Mouse (Mus musculus) forebrain, embryonic 13.5 days (tissue): ENCODE results near the gene Klhl29. TPM values are rescaled to one million over a fixed set of nuclear protein-coding genes. Genes with fewer than 3 reads are reported as not detected.

Experiments
- ATAC-seq: fragments of 200-750 bp; cut with Nextera tagmentation; 2 replicates; pipeline ENCODE4 v1.8.0; 2017
- H3K27ac ChIP-seq: fragments of 300-500 bp; sonication (generic); 2 replicates; pipeline ENCODE4 v1.5.1; 2015; ENCODE audit warnings: inconsistent platforms, mild to moderate bottlenecking, moderate library complexity
- H3K27me3 ChIP-seq: fragments of 300-500 bp; sonication (generic); 2 replicates; pipeline ENCODE4 v1.6.1; 2015; ENCODE audit warnings: mild to moderate bottlenecking, inconsistent platforms
- H3K36me3 ChIP-seq: fragments of 300-500 bp; sonication (generic); 2 replicates; pipeline ENCODE4 v1.6.1; 2015; ENCODE audit warnings: mild to moderate bottlenecking, inconsistent platforms; ENCODE audit not compliant: poor library complexity, severe bottlenecking
- H3K4me1 ChIP-seq: fragments of 300-500 bp; sonication (generic); 2 replicates; pipeline ENCODE4 v1.6.1; 2015; ENCODE audit warnings: inconsistent platforms
- H3K4me2 ChIP-seq: fragments of 300-500 bp; sonication (generic); 2 replicates; pipeline ENCODE4 v1.6.1; 2015; ENCODE audit warnings: inconsistent platforms, mild to moderate bottlenecking, moderate library complexity
- H3K4me3 ChIP-seq: fragments of 300-500 bp; sonication (generic); 2 replicates; pipeline ENCODE4 v1.5.1; 2015; ENCODE audit warnings: mild to moderate bottlenecking, inconsistent platforms
- H3K9ac ChIP-seq: fragments of 300-500 bp; sonication (generic); 2 replicates; pipeline ENCODE4 v1.6.1; 2015; ENCODE audit warnings: mild to moderate bottlenecking, inconsistent platforms
- H3K9me3 ChIP-seq: fragments of 300-500 bp; sonication (generic); replicated peaks from 2 replicates; pipeline ENCODE4 v1.6.1; 2016; ENCODE audit warnings: inconsistent platforms
- WGBS: fragments of 180-500 bp; shearing (Covaris S2); methylation state at CpG from one replicate; pipeline ENCODE4 v1.1.7; 2015; 5-methylcytosine and 5-hydroxymethylcytosine counted together
- polyA plus RNA-seq: library from polyadenylated mRNA; unstranded; fragments of >200 nt; fragmentation: Nextera tagmentation; extraction: Ambion mirVana; gene quantifications from 2 replicates; pipeline ENCODE4 v1.2.1, GENCODE M21; 2015

The Klhl29 gene
- polyA plus RNA-seq, 1 experiment from 2014 or later = 3.5 TPM

DNA sequence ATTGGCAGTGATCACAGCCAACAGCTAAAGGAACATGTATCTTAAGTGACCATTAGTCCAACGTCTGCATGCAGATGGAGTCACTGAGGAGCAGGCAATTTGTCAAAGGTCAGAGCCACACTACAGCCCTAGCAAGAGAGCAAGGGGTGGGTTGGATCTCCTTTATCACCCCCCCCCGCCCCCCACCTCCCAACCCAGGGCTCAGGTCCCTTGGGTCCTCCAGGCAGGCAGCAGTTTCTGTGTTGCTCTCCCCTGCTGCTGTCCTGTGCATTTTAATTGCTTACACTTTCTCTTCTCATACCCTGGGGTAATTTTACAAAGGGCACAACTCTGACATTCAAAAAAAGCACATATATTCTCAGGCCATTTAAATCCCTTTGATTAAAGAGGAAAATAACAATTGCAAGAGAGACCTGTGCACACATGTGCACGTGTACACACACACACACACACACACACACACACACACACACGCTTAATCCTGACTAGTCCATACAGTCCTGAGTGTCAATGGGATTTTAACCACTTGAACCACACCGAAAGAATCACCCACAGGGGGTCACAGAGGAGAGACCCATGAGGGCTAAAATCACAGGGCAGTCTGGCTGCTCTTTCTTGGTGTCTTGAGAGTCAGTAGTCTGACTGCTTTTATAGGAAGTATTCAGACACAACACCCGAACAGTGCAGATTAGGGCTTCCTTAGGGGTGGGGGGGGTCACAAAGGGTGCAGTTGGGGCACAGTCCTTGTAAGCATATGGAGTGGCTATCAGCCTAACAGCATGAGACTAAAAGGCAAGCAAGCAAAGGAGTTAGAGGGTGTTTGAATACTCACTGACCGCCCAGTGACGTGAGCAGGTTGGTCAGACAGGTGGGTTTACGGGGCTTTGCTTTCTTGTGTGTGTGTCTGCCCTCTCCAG lies 108.0 kb downstream of the Klhl29 start:
- Histone ChIP-seq H3K4me3 (no peak overlapping the region), H3K4me1 (peaks cover 40% of the 10 kb centered on the region), H3K27me3 (no peaks in the 10 kb centered on the region), H3K27ac (peak overlapping the region; percentile 68), H3K9ac (peak overlapping the region; percentile 50; the same call in 1 of the 2 replicates), H3K4me2 (peak overlapping the region; percentile 40), H3K36me3 (peaks cover 3% of the 10 kb centered on the region; the same call in 1 of the 2 replicates), H3K9me3 (0 out of 2 replicates have a peak, but pooled peaks cover 5% of the 10 kb centered on the region)
- WGBS = 30% methylated on average over 9 of the region's 9 CpGs
- peak; percentile 14 for ATAC-seq

DNA sequence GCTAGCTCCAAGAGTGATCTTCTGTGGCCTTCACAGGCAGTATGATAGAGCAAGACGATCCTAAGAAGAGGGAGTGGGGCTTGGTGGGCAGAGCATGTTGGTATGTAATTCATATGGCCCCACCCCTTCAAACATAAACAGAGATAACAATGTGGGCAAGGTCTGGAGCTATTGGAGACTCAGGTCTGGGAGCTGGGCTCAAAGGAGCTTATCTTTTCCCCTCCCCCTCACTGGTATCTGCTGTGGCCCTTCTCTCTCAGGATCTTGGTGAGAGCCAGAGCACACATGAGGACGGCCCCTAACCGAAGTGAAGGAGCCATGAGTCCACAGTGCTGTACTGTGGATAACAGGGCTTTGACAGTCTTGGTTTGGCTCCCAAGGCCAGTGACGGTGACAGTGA lies 108.7 kb downstream of the Klhl29 start:
- 88% methylated on average over 4 of the region's 4 CpGs for WGBS
- Histone ChIP-seq H3K4me3 (no peak overlapping the region), H3K27ac (no peak overlapping the region), H3K4me2 (no peak overlapping the region), H3K9me3 (0 out of 2 replicates have a peak, but pooled peaks cover 5% of the 10 kb centered on the region), H3K27me3 (no peaks in the 10 kb centered on the region), H3K36me3 (peaks cover 3% of the 10 kb centered on the region; the same call in 1 of the 2 replicates), H3K9ac (no peak overlapping the region), H3K4me1 (peaks cover 40% of the 10 kb centered on the region)
- no peak for ATAC-seq

DNA sequence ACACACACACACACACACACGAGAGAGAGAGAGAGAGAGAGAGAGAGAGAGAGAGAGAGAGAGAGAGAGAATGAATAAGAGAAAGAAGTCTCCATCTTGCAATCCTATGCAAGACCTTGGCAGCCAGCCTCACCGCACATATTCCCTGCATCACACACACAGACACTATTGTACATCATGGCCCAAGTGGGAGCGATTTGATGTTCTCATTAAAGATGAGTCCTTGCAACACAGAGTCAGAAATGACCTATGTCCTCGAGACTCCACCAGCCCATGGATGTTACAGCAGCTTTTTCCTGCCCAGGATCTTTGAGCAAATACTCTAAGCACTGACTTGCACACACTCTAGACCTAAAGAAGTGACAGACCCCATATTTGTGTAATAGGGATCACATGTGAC lies 114.0 kb downstream of the Klhl29 start:
- 78% methylated on average over 4 of the region's 4 CpGs for WGBS
- Histone ChIP-seq H3K4me3 (no peak overlapping the region), H3K27me3 (no peaks in the 10 kb centered on the region), H3K4me2 (no peak overlapping the region), H3K36me3 (no peaks in the 10 kb centered on the region), H3K9ac (no peak overlapping the region), H3K9me3 (no peaks in the 10 kb centered on the region), H3K27ac (no peak overlapping the region), H3K4me1 (no peaks in the 10 kb centered on the region)
- ATAC-seq = no peak

DNA sequence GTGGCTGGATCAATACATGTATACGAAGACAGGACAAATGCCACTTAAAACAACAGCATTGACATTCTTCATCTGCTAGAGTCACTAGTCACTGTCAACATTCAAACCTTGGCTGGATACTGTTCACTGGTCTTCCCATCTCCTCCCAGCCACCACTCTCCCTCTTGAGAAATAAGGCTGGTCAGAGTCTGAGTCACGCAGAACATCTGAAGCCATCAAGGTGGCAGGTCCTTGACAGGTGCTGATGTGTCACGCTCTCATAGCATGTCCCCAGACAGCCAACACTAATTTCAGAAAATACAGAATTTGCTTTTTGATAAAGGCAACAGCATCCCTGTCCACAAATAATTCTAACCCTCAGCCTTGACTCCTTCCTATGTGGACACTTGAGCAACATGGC lies 116.7 kb downstream of the Klhl29 start:
- Histone ChIP-seq H3K4me3 (no peak overlapping the region), H3K27me3 (no peaks in the 10 kb centered on the region), H3K27ac (no peak overlapping the region), H3K4me1 (peaks cover 22% of the 10 kb centered on the region), H3K9ac (no peak overlapping the region), H3K4me2 (no peak overlapping the region), H3K36me3 (no peaks in the 10 kb centered on the region), H3K9me3 (no peaks in the 10 kb centered on the region)
- ATAC-seq = no peak
- WGBS = 94% methylated on average over 3 of the region's 3 CpGs

DNA sequence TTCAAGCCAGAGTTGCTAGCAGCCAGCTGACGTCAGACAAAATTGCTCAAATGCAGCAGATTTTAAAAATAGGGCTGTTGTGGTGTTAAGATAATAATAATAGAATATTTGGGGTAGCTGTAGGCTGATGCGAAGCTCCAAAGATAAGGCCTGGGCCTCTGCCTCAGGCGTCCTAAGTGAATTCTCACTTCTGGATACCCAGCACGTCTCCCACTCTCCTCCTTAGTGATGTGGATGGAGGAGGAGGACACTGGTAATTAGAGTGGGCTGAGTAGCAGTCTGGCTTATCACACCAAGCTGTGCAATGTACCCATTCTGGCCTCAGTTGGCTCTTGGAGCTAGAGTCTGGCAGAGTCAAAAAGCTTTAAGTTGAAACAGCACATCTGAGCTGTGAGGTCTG lies 118.3 kb downstream of the Klhl29 start:
- 79% methylated on average over 4 of the region's 4 CpGs for WGBS
- no peaks in the 10 kb centered on the region for H3K9me3 ChIP-seq
- H3K27me3 ChIP-seq = no peaks in the 10 kb centered on the region
- H3K4me2 ChIP-seq = no peak overlapping the region
- no peak overlapping the region for H3K4me3 ChIP-seq
- H3K9ac ChIP-seq = no peak overlapping the region
- ATAC-seq = no peak
- H3K4me1 ChIP-seq = peaks cover 36% of the 10 kb centered on the region
- no peaks in the 10 kb centered on the region for H3K36me3 ChIP-seq
- H3K27ac ChIP-seq = no peak overlapping the region

DNA sequence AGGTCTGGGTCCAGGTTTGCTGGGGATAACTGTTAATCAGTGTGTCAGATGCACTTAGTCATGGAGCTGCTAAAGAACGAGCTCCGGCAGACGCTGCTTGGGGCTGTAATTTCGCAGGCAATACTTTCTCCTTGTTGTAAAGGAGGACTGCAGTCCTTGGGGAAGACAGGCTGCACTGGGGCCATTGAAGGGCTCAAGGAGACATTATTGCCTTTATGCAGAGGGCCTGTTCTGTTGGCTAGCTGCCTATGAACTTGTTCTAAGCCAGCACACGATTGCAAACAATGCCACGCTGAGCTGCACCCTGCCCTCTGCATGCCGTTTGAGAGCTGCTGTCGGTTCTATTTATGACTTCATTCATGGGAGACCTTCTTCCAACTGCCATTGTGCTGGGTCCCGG lies 120.4 kb downstream of the Klhl29 start:
- ATAC-seq = 0 out of 2 replicates have a peak, but pooled peaks have one; percentile 34
- WGBS = 23% methylated on average over 9 of the region's 9 CpGs
- H3K27ac ChIP-seq = peak overlapping the region; percentile 27

DNA sequence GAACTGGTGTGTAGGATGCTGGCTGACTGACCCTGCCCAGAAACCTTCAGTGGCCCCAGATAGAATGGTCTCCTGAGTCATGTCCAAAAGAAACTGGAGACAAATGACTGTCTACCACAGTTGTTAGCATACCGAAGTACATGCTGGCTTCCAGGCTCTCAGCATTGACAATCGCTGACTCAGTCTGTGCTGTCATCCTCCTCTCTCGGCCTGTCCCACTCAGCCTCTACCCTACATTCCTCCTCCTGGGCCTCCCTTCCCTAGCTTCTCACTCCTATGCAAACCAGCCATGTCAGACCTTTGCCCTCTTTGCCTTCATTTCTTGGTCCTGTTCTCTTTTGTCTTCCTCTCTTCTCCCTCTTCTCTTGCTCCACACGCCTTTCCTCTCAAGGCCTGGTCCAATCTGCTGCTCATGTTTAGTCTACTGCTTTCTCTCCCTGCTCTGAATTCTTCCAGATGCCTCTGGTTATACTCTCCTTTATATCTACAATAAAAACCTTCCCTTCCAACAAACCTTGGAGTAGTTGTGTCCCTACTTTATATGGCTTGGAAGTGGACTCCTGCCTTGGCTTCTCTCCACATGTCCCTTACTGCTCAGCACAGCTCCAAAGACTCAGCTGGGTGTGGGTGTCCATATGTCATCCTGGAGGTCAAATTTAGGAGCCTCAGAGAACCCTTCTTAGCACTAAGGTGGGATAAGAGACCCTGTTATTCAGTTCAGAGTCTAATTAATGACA lies 121.1 kb downstream of the Klhl29 start:
- peak overlapping the region; percentile 75; the same call in 1 of the 2 replicates for H3K27ac ChIP-seq
- H3K9me3 ChIP-seq = no peaks in the 10 kb centered on the region
- WGBS = 93% methylated on average over 4 of the region's 4 CpGs
- H3K36me3 ChIP-seq = no peaks in the 10 kb centered on the region
- no peaks in the 10 kb centered on the region for H3K27me3 ChIP-seq
- no peak for ATAC-seq
- no peak overlapping the region for H3K9ac ChIP-seq
- H3K4me3 ChIP-seq = no peak overlapping the region
- peaks cover 38% of the 10 kb centered on the region for H3K4me1 ChIP-seq
- no peak overlapping the region for H3K4me2 ChIP-seq

More for the DNA sequence above, 120.4 kb downstream of the Klhl29 start:
- Histone ChIP-seq H3K4me3 (no peak overlapping the region), H3K4me1 (peaks cover 38% of the 10 kb centered on the region), H3K9ac (no peak overlapping the region), H3K27me3 (no peaks in the 10 kb centered on the region), H3K36me3 (no peaks in the 10 kb centered on the region), H3K9me3 (no peaks in the 10 kb centered on the region), H3K4me2 (no peak overlapping the region)

DNA sequence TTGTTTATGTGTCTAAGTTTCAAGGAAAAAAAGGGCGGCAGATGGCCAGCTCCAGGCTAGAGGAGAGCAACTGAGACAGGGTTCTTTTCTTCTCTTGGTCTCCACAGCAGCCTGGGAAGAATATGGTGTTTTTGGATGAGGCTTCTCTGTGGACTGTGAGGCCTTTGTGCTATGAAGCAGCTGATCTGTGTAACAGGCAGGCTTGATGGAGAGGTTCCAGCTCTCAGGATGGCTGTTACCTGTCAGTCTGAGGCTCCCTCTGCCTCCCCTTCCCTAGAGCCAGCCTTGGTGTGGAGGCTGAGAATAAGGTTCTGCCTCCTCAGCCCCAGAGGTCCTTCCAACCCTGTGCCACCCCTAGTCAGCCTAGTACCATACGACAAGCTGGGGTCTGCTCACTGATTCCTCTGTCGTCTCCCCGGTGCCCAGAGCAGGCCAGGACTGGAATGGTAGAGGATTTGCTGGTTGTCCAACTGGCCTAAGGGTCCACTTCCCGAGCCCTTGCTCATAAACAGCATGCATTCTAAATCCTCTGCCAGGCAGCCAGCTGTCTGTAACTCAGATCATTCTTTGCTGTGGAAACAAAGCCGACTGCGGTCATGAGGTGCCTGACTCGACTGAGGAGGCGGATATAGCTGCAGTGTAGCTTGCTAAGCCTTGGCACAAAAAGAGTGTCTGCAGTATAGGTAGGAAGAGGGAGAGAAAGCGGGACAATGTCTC lies 122.0 kb downstream of the Klhl29 start:
- 42% methylated on average over 10 of the region's 10 CpGs for WGBS
- no peaks in the 10 kb centered on the region for H3K9me3 ChIP-seq
- peaks cover 38% of the 10 kb centered on the region for H3K4me1 ChIP-seq
- no peaks in the 10 kb centered on the region for H3K36me3 ChIP-seq
- no peak overlapping the region for H3K4me2 ChIP-seq
- H3K27me3 ChIP-seq = no peaks in the 10 kb centered on the region
- no peak overlapping the region for H3K9ac ChIP-seq
- ATAC-seq = peak; percentile 31
- peak overlapping the region; percentile 75 for H3K27ac ChIP-seq
- no peak overlapping the region for H3K4me3 ChIP-seq

DNA sequence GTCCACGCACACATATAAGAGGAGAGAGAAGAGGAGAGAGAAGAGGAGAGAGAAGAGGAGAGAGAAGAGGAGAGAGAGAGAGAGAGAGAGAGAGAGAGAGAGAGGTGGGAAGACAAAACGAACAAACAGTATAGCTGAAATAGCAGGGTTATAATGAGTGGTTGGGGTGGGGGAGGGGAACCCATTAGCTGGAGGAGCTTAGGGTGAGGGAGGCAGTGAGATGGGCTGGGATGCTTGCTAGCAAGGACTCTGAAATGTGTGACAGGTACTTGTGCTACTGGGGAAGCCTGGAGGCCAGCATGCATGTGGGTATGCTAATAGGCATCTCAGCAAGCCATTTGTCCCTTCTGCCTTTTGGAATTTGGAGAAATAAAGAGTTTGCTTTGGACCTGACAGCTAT lies 122.9 kb downstream of the Klhl29 start:
- H3K27me3 ChIP-seq = no peaks in the 10 kb centered on the region
- no peak overlapping the region for H3K4me2 ChIP-seq
- H3K4me1 ChIP-seq = peaks cover 42% of the 10 kb centered on the region
- no peak for ATAC-seq
- no peaks in the 10 kb centered on the region for H3K9me3 ChIP-seq
- no peak overlapping the region for H3K4me3 ChIP-seq
- H3K36me3 ChIP-seq = no peaks in the 10 kb centered on the region
- no peak overlapping the region for H3K9ac ChIP-seq
- WGBS = 65% methylated on average over 2 of the region's 2 CpGs
- peak overlapping the region; percentile 75 for H3K27ac ChIP-seq

DNA sequence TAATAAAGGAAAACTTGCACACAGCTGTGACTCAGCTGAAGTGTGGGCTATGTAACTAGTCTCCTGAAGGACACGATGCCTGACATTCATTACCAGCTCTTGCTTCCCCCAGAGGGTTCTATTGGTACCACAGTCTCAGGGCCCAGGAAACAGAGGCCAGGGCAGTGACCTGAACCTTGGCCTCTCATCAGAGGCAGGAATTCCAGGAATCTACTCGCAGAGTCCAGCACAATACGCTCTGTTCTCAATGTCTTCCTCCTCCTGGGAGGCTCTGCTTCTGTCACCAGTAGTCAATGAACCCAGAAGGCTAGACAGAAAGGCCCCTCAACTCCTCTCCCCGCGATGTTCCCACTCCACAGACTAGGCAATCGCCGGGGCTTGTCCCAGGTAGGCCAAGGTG lies 125.4 kb downstream of the Klhl29 start:
- H3K27me3 ChIP-seq = no peaks in the 10 kb centered on the region
- no peaks in the 10 kb centered on the region for H3K9me3 ChIP-seq
- peaks cover 50% of the 10 kb centered on the region for H3K4me1 ChIP-seq
- H3K4me2 ChIP-seq = no peak overlapping the region
- H3K4me3 ChIP-seq = no peak overlapping the region
- no peaks in the 10 kb centered on the region for H3K36me3 ChIP-seq
- 67% methylated on average over 7 of the region's 7 CpGs for whole genome bisulfite sequencing
- ATAC-seq = no peak
- H3K9ac ChIP-seq = no peak overlapping the region
- H3K27ac ChIP-seq = no peak overlapping the region

DNA sequence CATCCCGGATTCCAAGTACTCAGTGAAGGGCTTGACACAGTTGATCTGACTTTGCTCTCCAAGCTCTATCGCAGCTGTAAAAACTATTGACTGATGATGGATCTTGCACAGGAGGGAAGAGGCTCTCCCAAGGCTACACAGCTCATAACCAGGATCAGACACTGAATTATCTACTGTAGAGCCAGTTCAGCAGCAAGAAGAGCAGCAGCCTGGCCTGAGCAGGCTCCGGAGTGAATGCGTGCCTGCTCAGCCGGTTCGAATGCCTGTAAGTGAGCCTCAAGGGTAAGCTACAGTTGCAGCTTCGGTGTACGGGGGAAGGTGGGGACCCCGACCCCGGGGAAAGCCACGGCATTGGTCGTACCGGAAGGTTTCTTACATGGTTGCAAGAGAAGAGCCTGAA lies 126.4 kb downstream of the Klhl29 start:
- Histone ChIP-seq H3K9me3 (no peaks in the 10 kb centered on the region), H3K4me3 (no peak overlapping the region), H3K4me1 (peaks cover 41% of the 10 kb centered on the region), H3K27ac (no peak overlapping the region), H3K9ac (no peak overlapping the region), H3K27me3 (no peaks in the 10 kb centered on the region), H3K36me3 (no peaks in the 10 kb centered on the region), H3K4me2 (no peak overlapping the region)
- 95% methylated on average over 13 of the region's 13 CpGs for WGBS
- no peak for ATAC-seq

DNA sequence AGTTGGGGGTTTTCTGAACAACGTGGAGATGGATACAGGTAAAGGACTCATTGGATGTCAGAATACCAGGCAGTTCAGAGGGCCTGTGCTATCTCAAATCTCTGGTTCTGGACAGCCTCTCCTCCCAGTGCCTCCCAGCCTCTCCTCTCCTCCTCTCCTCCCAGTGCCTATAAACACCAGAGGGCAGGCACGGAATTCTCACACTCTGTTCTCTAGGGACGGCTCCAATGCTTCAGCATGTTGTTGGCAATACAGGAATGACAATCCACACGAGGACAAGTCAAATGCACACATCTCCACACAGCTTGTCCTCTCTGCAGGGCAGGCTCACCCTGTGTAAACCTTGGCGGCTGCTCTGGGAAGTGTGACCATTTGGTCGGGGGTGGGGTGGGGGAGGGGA lies 128.0 kb downstream of the Klhl29 start:
- H3K9ac ChIP-seq = no peak overlapping the region
- no peak for ATAC-seq
- 66% methylated on average over 6 of the region's 6 CpGs for WGBS
- no peak overlapping the region for H3K4me2 ChIP-seq
- H3K4me3 ChIP-seq = no peak overlapping the region
- H3K27ac ChIP-seq = no peak overlapping the region
- H3K9me3 ChIP-seq = no peaks in the 10 kb centered on the region
- H3K4me1 ChIP-seq = peaks cover 34% of the 10 kb centered on the region
- H3K36me3 ChIP-seq = no peaks in the 10 kb centered on the region
- H3K27me3 ChIP-seq = no peaks in the 10 kb centered on the region
